Mouse (Mus musculus) left cerebral cortex, postnatal 4 days (tissue): Measurements from ENCODE around the gene Tmem132d. TPM values are rescaled to one million over a fixed set of nuclear protein-coding genes. Genes with fewer than 3 reads are reported as not detected.

ENCODE experiments used
- DNase-seq: peaks from one replicate; pipeline ENCODE4 v3.0.0-alpha.2; 2022
- intact Hi-C: fragments of 180-260 bp; cut with DNase I; formaldehyde crosslinking; loops from one replicate; pipeline ENCODE4 v1.15.1; 2025
- total RNA-seq, 2 experiments: library from RNA; stranded (reverse); gene quantifications; 2 replicates each; pipeline ENCODE4 v1.2.3; 2021

The Tmem132d gene
- total RNA-seq, 2 experiments from 2014 or later: 6.3 to 10.0 TPM

DNA sequence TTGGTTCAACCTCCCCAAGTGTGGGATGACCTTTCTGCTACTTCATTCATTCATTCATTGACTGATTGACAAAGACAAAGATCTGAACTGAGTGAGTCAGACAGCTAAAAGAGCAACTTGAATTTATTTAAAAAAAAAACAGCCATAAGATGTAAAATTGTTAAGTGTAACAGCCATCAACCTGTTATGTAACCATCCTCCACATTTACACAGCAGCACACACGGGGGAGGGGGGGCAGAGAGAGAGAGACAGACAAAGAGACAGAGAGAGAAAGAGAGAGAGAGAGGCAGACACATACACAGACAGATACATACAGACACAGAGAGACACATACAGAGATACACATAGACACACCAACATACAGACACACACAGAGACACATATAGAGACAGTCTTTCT is 197.3 kb downstream of the Tmem132d start:
- intact Hi-C loops: no loop called here
- no peak for DNase-seq

GRCm38 (mm10) chr5:128233101-128233500 is 199.8 kb downstream of the Tmem132d start:
- no peak for DNase-seq
- intact Hi-C loops: no loop called here

- no peak for DNase-seq
- intact Hi-C loops: no loop called here
These were observed 214.6 kb downstream of the Tmem132d start for GRCm38 (mm10) chr5:128218281-128218680.

DNA sequence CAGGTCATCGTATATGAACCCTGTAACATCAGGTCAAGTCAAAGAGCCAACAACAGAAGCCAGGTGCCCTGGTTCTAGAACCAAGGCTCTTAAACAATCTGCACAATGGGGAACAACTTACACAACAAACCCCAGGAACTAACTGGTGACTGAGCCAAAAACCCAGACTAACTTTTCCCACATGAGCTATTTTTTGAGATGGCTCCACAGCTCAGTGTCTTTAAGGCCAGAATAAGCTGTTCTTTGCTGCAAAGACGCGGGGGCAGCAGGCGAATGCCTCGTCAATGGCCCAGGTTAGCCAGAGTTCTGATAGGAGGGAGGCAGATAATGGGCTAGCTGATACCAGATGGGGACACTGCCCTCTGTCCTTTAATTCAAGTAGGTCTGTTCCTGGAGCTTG is 221.8 kb downstream of the Tmem132d start:
- no peak for DNase-seq
- intact Hi-C loops: no loop called here

GRCm38 (mm10) chr5:128205716-128206115 is 227.2 kb downstream of the Tmem132d start:
- DNase-seq: no peak
- intact Hi-C loops: no loop called here

GRCm38 (mm10) chr5:128204685-128205320 is 228.1 kb downstream of the Tmem132d start:
- peak; percentile 3 for DNase-seq
- intact Hi-C loops: no loop called here

DNA sequence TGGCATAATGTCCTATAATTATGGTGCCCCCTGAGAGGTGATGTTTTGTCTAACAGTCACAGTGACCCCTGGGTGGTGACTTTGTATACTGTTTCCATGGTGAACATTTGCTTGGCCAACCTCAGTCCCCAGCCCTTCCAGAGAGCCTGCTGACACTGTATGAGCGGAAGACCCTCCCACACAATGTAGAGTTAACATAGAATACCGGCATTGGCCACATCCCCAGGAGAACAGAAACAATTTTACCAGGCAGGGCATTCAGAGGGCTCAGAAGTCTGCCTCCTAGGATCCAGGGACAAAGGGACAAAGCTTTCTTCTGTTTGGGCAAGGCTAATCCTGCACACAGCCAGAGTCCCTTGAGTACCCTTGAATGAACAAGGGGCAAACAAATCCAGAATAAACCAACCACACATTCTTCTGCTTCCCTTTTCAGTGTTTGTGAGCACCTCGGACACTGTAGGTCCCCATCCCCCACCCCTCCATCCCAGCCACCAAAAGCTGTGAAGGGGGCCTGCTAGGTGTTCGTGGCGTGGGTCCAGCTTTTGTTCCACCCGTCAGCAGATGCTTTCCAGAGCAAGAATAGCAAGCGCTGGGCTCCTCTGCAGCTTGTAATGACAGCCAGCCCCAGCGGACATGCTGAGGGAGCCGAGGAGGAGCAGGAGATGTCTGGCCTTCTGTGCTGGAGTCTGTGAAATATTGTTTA is 228.8 kb downstream of the Tmem132d start:
- DNase-seq: peak; percentile 50
- intact Hi-C loops: no loop called here

DNA sequence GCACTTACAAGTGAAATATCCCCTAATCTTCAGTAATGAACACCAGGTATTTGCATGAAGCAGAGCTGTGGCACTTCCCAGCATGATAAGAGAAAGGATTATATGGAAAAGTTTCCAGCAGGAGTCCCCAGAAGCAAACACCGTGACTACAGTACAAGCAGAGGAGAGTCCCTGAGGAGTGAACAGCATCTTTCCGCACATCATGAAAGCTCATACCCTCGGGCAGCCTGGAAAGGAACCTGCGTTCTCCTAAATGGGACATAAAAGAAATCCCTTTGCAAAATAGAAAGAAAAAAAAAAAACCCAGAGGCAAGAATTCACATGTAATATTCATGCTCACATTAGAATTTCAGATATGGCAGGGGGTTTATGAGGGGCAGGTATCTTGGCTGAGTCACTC is 238.8 kb downstream of the Tmem132d start:
- DNase-seq: no peak
- intact Hi-C loops: no loop called here

DNA sequence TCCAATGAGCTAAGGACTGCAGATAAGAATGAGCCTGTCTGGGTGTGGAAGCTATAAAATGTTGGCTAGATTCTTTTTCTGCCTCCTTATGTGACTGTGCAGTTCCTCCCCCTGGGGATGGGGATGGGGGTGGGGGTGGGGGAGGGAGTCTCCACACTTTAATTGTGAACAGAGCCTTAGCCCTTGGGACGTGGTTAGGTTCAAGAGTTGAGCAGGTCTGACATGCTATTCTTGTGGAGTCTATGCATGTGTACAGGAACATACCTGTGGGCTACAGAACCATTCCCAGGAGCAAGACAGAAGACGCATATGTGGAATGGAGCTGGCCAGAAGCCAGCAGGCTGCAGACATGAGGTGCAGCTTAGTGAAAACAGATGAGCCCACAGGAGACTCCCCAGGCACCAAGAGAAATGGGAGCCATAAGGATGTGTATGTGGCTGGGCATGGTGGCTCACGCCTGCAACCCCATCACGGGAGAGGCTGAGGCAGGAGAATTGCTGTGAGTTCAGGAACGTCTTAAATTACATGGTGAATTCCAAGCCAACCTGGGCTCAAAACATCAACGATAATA is 240.3 kb downstream of the Tmem132d start:
- intact Hi-C loops: no loop called here

GRCm38 (mm10) chr5:128191710-128192109 is 241.2 kb downstream of the Tmem132d start:
- no peak for DNase-seq
- intact Hi-C loops: no loop called here

More for the DNA sequence above, 240.3 kb downstream of the Tmem132d start:
- no peak for DNase-seq

GRCm38 (mm10) chr5:128190243-128190820 is 242.5 kb downstream of the Tmem132d start:
- peak; percentile 56 for DNase-seq

GRCm38 (mm10) chr5:128176234-128176633 is 256.6 kb downstream of the Tmem132d start:
- DNase-seq: no peak
- intact Hi-C loops: no loop called here

More at GRCm38 (mm10) chr5:128190243-128190820, 242.5 kb downstream of the Tmem132d start:
- intact Hi-C loops: no loop called here

DNA sequence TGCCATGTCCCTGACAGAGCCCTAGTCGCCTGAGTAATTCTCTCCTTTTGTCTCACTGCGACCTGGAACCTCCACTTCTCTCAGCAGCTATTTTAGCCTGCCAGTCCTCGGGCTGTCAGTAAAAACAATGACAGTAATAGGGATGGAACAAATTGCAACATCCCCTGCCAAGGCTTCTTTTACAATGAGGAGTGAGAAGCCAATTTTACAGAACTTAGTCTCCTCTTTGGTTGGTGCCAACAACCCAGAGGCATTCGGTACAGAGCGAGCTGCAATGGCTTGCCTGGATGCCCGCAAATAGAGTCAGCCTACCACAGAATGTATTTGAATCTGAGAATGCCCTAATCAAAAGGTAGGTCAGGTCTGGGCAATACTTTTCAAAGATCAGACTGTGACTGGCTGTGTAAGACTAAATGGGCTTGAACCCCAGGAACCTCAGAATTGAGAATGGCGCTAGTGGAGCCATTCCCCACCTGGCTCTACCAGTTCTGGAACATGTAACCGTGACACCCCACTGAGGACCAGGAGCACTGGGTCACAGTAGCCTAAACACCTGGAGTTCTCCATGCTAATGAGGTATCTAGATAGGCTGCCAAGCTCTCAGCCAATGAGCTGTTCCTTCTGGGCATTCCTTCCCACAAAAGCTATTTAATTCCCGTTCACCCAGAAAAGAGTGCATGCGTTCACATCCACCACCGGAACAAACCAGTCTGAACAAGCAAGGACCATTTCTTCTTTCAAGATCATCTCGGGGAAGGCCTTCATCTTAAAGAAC is 273.8 kb downstream of the Tmem132d start:
- intact Hi-C loops: no loop called here
- DNase-seq: peak; percentile 3

DNA sequence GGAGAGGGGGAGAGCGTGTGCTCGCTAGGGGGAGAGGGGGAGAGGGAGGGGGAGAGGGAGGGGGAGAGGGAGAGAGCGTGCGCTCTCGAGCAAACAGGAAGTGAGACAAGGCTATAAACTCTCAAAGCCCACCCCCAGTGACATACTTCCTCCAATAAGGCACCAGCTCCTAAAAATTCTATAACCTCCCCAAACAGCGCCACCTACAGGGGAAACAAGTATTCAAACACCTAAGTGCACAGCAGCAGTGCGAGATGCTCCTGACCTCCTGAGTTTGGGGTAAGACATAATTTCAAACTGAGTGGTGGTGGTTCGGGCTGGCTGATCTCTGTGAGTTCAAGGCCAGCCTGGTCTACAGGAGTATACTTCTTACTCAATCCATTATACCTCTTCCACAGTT is 281.4 kb downstream of the Tmem132d start:
- intact Hi-C loops: no loop called here
- DNase-seq: no peak

- intact Hi-C loops: no loop called here
- no peak for DNase-seq
These were observed 285.8 kb downstream of the Tmem132d start for GRCm38 (mm10) chr5:128146901-128147645.

GRCm38 (mm10) chr5:128144799-128145198 is 288.1 kb downstream of the Tmem132d start:
- intact Hi-C loops: no loop called here

DNA sequence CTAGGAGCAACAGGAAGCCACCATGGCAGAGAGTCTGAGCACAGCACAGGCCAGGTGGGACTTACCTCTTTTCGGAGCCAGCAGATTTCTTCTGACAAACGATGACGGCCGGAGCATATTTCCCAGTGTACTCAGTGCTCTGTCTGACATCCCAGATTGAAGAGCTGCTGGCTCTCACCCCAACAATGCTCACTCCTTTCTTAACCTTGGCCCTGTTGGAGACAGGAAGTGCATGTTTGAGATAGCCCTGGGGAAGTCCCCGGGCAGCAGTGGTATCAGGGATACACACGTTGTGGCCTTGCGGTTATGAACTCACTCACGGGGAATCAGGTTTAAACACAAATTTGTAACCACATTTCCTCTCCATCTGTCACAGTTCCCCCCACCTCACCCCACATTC is 296.1 kb downstream of the Tmem132d start:
- no peak for DNase-seq
- intact Hi-C loops: no loop called here

More at GRCm38 (mm10) chr5:128144799-128145198, 288.1 kb downstream of the Tmem132d start:
- DNase-seq: no peak

DNA sequence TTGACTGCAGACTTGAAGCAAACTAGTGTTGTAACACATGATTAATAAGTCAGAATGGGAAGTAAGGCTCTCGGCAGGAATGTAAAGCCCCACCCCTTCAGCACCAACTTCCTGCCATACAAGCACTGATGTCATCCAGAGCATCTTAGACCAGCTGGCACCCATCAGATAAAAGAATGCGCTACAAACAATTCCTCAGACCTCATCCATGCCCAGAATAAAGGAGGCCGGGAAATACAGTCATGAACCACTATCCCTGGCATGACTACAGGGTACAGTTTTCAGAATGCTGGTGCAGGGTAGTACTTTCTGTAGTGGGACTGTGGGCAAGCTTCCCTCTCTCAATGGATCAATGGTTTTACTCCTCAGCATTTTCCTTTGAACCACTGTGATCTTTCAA is 310.2 kb downstream of the Tmem132d start:
- intact Hi-C loops: no loop called here
- no peak for DNase-seq

DNA sequence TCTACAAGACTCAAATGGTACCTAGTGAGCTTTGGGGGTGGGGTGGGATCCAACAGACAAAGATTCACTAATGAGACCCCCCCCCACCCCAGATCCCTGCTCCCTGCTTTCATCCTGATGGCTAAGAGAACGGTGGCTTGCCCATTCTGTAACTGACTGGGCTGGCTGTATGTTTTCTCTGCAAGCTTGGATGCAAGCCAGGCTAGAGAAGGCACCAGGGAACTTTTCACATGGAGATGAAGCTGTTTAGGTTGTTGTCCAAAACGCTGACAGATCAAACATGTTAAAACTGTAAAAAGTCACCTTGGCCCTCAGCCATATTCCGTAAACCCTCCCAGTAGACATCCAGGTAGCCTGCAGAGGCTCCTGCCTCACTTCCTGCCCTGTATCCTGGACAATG is 313.7 kb downstream of the Tmem132d start:
- intact Hi-C loops: no loop called here
- peak; percentile 21 for DNase-seq

GRCm38 (mm10) chr5:128113107-128113506 is 319.8 kb downstream of the Tmem132d start:
- no peak for DNase-seq

More at GRCm38 (mm10) chr5:128113107-128113506, 319.8 kb downstream of the Tmem132d start:
- intact Hi-C loops: no loop called here
